Mouse (Mus musculus): ENCODE data around the gene Sec16a.

DNA sequence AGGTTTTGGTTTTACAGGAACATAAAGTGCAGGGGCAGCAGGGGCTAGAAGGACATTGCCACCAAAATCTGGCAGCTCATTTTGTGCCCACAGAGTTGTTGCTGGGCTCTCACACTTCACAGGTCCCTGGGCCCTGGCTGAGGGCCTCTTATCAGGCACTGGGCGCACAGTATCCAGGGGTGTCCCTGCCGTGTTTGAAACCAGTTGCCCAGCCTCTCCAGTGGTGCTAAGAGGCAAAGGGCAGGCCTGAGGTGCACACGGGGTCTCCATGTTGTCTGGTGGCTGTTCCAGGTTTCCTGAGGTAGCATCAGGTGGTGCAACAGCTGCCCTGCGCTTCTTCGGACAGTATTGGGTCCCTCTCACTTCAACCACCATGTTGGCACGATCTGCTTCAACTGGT is 5.3 kb downstream of the Sec16a start:
- TF ChIP-seq POLR2A (IDR thresholded peaks at IDR 0.05; ENCODE audit: insufficient read depth, low read depth, low read length) (no peak), CTCF (IDR thresholded peaks at IDR 0.05; ENCODE audit: insufficient read depth, low read depth, low read length) (no peak)
